Mouse (Mus musculus): ENCODE measurements around the gene Clasp2.
"Not testable (repeated sequence)": the region's sequence is repeated elsewhere in the genome, so short reads cannot be mapped to it uniquely, and the experiment has no call there.

Clasp2 gene

GRCm38 (mm10) chr9:113741108-113741636, at the start of gene Clasp2:
Clasp2 (plus strand) TSS chr9:113741473.
- DNase-seq (ENCODE audit: extremely low spot score, low read depth, low spot score) = peak; percentile 18

DNA sequence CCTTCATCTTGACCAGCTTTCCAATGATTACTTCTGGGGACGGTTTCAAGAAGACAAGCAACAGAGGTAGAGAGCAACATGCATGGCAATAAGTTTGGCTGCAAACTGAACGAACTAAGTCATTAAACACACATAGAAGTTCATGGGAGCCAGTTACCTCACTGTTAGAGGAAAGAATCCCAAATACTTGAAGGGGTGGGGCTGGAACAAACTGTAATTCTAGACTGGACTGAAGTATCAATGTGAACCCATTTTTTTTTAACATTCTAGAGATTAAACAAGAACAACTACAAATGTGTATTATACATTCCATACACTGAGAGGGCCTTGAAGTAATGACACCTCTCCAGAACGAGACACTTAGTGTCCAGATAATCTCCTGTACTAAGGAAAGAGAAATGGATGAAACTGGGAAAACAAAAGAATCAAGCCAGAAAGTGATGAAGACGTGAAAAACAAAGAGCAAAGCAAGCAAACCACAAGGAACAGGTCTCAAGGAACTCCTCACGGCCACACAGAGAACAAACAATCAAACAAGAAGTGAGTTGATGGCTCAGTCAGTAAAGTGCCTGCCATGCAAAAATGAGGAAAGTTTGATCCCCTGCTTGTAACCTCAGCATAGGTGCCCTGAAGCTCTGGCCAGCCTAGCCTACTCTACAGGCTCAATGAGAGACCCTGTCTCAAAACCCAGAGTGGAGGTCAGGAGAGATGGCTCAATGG, 39.7 kb upstream of the Clasp2 start:
- no peak for DNase-seq (ENCODE audit: extremely low spot score, low read depth, low spot score)

- no peak for DNase-seq (ENCODE audit: extremely low spot score, low read depth, low spot score)
These were observed 35.2 kb upstream of the Clasp2 start for GRCm38 (mm10) chr9:113706108-113706507.

DNA sequence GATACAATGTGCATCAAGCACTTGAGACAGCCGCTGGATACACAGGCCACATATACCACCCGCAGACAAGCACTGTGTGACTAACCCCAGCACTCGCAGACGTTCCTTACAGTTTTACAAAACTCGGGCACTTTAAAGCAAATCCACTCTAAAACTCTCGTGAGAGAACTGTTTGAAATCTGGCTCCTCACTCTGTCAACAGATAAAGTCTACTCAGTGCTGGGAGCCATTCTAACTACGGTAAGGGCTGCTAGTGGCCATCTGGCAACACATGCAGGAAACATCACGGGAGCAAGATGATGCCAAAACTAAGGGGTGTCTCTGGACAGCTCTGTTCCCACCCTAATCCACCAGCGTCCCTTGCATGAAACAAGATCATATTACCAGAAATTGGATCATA, 34.4 kb upstream of the Clasp2 start:
- DNase-seq (ENCODE audit: extremely low spot score, low read depth, low spot score) = no peak

- peak; percentile 56 for DNase-seq (ENCODE audit: extremely low spot score, low read depth, low spot score)
These were observed 33.6 kb upstream of the Clasp2 start, which contains the start of gene Pdcd6ip for GRCm38 (mm10) chr9:113707481-113708360. Pdcd6ip (minus strand) TSS chr9:113708259.

GRCm38 (mm10) chr9:113708361-113709280, 32.7 kb upstream of the Clasp2 start:
- DNase-seq (ENCODE audit: extremely low spot score, low read depth, low spot score) = no peak

GRCm38 (mm10) chr9:113710871-113711270, 30.4 kb upstream of the Clasp2 start:
- no peak for DNase-seq (ENCODE audit: extremely low spot score, low read depth, low spot score)

DNA sequence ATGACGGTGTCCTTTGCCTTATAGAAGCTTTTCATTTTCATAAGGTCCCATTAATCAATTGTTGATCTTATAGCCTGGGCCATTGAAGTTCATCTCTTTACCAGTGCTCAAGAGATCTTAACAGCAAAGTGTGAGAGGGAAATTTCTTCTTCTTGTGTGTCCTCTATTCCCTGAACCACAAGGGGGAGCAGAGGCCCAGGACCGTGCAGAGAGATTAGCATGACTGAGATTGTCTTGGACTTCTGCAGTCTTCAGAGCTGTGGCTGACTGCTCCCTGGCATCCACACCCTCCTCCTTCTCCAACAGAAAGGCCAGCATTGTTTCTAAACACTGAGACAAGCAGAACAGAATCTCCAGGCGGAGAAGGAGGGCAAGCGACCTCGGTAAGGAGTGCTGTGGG, 22.2 kb upstream of the Clasp2 start:
- DNase-seq (ENCODE audit: extremely low spot score, low read depth, low spot score) = no peak

GRCm38 (mm10) chr9:113724646-113725045, 16.6 kb upstream of the Clasp2 start:
- no peak for DNase-seq (ENCODE audit: extremely low spot score, low read depth, low spot score)

- not testable (repeated sequence) for DNase-seq (ENCODE audit: extremely low spot score, low read depth, low spot score)
These were observed 15.7 kb upstream of the Clasp2 start for GRCm38 (mm10) chr9:113725609-113726008.

- no peak for DNase-seq (ENCODE audit: extremely low spot score, low read depth, low spot score)
These were observed 15.1 kb upstream of the Clasp2 start for GRCm38 (mm10) chr9:113726131-113726530.

- DNase-seq (ENCODE audit: extremely low spot score, low read depth, low spot score) = no peak
These were observed 14.1 kb upstream of the Clasp2 start for GRCm38 (mm10) chr9:113726991-113727680.

- DNase-seq (ENCODE audit: extremely low spot score, low read depth, low spot score) = no peak
These were observed 9.7 kb upstream of the Clasp2 start for GRCm38 (mm10) chr9:113731540-113731939.

- no peak for DNase-seq (ENCODE audit: extremely low spot score, low read depth, low spot score)
These were observed 5.4 kb upstream of the Clasp2 start for GRCm38 (mm10) chr9:113735920-113736319.

DNA sequence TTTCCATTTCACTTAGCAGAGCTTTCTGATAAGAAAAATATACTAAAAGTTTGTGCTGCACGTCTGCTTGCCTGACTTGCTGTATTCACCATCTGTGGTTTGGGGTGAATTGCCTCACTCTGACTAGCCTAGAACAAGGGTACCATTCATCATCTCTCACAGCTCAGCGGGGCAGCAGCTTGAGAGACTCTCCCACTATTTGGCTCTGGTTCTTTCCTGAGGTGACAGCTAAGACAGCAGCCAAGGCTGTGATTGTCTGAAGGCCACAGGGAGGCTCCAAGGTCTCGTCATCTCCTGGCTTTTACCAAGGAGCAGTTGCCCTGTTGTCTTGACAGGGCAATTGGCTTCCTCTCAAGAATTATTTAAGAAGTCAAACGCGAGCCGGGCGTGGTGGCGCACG, 3.3 kb upstream of the Clasp2 start:
- no peak for DNase-seq (ENCODE audit: extremely low spot score, low read depth, low spot score)

- DNase-seq (ENCODE audit: extremely low spot score, low read depth, low spot score) = no peak
These were observed 2.3 kb upstream of the Clasp2 start for GRCm38 (mm10) chr9:113738941-113739340.

GRCm38 (mm10) chr9:113741637-113742137, 414 bp downstream of the Clasp2 start:
- DNase-seq (ENCODE audit: extremely low spot score, low read depth, low spot score) = no peak

DNA sequence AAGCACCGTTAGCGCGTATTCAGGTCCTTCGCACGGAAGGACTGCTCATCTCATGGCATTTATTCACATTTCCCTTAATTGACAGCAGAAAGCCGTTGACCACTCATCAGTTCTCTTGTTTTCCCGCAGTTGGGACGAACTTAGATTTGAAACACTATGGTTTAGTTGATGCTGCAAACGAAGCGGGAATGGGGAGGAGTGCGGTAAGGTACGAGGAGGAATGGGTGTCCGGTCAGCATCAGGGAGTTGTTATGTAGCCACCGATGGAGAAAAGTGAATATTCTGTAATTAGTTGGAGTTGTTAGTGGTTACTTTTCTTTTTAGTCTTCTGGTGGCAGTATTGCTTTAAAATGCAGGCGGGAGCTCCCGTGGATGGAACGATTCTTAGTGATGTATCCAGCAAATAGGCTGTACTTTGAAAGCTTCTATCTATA, 1.1 kb downstream of the Clasp2 start:
- DNase-seq (ENCODE audit: extremely low spot score, low read depth, low spot score) = peak; percentile 18

GRCm38 (mm10) chr9:113743291-113743690, 2.0 kb downstream of the Clasp2 start:
- no peak for DNase-seq (ENCODE audit: extremely low spot score, low read depth, low spot score)

DNA sequence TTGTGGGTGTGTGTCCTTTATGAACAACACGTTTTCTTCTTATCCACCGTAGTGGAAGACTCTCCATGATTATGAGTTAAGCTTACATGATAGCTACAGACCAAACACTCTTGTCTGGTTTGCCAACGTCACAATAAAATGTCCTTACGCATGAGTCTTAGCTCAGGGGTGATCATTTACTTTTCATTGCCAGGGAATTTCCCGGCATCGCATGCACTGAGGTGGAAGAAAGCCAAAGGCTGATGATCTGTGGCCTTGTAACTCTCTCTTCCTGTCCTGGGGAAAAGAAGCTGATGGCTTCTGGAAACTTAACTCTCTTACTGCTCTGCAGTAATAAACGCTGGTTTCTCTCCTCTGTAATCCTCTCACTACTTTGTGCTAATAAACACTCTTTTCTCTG, 8.1 kb downstream of the Clasp2 start:
- no peak for DNase-seq (ENCODE audit: extremely low spot score, low read depth, low spot score)
